Mouse (Mus musculus) olfactory bulb, adult 2 months (tissue): ENCODE measurements around the gene Sntg2.

Experiments used
- CTCF ChIP-seq: fragments of 200-500 bp; IDR thresholded peaks from 2 replicates; pipeline ENCODE4 v1.5.1; 2012; ENCODE audit warnings: low read depth, mild to moderate bottlenecking, low read length, moderate library complexity; ENCODE audit not compliant: insufficient read depth
- POLR2A ChIP-seq: fragments of 200-500 bp; IDR thresholded peaks from 2 replicates; pipeline ENCODE4 v1.6.1; 2012; ENCODE audit warnings: mild to moderate bottlenecking, low read depth, low read length, moderate library complexity; ENCODE audit not compliant: insufficient read depth

DNA sequence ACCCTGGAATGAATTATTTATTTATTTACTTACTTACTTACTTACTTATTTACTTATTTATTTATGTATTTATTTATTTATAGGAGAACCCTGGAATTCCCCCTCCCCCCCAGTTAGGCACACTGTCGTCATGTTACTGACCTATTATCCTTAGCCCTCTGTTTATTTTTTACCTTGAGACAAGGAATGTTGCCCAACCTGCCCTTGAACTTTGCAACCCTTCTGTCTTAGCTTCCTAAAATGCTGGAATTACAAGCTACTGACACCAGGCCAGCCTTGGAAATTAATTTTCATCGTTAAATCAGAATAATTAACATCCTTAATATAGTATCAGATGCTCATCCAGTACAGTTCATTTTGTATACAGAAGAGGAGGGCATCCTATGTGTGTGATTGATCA lies 10.9 kb downstream of the Sntg2 start:
- TF ChIP-seq POLR2A = no peak
- TF ChIP-seq CTCF = no peak
